Mouse (Mus musculus) cerebellum, postnatal 14 days (tissue): Measurements from ENCODE around the gene Car7.
A peak's percentile ranks its signal among the peaks of the same experiment; 100 is the strongest.
"Not testable (repeated sequence)": the region's sequence is repeated elsewhere in the genome, so short reads cannot be mapped to it uniquely, and the experiment has no call there.

Experiments
- DNase-seq, 2 experiments: peaks; one replicate each; pipeline ENCODE4 v3.0.0; 2021; ENCODE audit warnings: mixed read lengths in 2 of 2

The Car7 gene

DNA sequence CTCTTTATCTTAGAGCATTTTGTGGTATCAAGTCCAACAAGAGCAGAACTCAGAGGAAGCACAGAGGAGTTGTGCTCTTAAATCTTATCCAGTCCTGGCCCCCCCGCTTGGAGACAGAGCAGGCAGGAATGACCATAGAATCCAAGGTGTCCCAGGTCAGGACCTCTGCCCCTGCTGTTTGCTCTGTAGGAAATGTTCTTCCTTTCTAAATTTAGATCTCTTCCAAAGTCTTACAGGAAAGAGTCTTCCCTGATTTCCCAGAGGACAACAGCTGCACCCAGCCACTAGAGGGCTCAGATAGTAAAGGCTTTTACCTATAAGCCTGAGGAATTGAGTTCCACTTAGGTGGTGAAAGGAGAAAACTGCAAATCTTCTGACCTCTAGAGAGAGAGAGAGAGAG lies 35.1 kb downstream of the Car7 start:
- no peak for DNase-seq

DNA sequence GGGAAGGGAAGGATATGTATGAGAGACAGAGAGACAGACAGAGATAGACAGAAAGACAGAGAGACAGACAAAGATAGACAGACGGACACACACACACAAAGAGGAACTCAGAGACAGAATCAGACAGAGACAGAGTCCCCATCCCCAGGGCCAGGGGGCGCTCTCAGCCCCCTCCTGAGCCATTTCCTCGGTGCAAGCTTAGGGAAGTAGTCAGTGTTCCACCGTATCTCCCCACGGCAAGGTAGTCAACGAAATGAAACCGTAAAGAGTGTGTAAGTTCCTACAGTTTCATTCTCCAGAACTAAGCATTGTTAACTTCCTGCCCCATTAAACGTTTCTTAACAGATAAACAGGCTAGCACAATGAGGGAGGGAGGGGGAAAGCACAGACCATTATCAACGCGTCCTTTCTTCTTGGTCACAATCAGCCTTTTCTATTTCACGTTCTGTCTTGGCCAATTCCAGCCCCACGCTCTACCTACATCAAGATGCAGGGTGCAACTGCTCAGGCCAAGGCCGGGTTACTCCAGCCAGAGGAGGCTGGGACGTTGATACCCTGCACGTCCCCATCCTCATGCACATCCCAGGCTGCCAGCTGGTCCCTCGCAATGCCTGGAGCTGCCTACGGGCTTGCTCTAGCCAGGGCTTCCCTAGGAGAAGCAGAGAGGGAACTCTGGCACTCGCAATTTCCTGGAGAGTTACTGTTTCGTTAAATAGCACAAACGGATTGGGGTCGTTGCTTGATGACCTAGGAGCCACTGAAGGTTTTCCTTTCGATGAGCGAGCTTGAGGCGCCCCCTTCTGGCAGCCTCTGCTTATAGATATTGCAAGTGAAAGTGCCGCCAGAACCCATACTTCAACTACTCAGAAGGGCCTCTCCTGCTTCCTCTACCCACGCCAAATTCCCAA lies 36.2 kb downstream of the Car7 start:
- DNase-seq: peak; percentile 94

DNA sequence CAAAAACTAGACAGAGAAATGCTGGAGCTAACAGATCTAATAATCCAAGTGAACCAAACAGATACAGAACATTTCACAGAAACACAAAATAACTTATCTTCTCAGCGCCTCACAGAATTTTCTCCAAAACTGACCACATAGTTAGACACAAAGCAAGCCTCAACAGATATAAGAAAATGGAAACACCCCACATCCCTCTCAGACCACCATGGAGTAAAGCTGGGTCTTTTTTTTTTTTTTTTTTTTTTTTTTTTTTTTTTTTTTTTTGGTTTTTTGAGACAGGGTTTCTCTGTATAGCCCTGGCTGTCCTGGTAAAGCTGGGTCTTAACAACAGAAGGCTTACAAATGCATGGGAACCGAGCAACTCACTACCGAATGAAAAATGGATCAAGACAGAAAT lies 42.3 kb downstream of the Car7 start:
- no peak for DNase-seq

DNA sequence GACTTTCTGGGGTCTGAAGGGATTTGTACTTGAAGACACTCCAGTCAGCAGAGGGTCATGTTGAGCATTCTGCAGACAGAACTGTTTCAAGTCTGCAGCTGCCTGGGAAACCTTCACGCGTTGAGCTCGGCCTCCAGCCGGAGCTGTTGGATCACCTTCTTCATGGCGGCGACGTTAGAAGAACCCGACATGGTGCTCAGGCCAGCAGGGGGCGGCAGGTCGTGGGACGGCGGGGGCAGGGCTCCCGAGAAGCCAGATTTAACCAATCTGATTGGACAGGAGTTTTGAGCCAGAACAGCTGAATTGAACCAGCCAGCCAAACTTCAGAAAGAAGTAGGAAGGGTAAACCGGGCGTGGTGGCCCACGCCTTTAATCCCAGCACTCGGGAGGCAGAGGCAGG lies 43.1 kb downstream of the Car7 start:
- DNase-seq: not testable (repeated sequence)

DNA sequence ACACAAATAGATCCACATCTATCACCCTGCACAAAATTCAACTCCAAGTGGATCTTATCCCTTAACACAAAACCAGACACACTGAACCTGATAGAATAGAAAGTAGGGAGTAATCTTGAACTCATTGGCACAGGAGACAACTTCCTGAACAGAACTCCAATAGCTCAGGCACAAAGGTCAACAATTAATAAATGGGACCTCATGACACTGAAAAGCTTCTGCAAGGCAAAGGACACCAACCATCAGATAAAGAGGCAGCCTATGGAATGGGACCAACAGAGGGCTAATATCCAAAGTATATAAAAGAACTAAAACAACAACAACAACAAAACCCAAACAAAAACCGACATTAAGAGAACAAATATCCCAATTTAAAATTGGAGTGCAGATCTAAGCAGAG lies 50.0 kb downstream of the Car7 start:
- no peak for DNase-seq

DNA sequence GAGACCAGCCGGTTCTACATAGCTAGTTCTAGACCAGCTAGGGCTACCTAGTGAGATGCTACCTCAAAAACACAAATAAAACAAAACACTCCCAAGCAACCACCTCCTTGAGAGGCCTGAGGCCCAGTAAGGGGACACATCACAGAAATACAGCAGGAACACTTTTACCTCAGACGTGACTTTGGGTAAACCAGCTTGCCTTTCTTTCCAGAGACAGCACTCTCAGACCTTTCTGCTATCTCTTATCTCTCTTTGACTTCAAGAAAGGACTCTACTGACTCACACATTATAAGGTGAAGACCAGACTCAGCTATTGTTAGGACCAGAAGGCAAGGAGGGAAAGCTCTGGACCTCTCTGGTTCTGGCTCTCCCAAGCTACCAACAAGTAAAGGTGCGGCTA lies 55.8 kb downstream of the Car7 start:
- no peak for DNase-seq

DNA sequence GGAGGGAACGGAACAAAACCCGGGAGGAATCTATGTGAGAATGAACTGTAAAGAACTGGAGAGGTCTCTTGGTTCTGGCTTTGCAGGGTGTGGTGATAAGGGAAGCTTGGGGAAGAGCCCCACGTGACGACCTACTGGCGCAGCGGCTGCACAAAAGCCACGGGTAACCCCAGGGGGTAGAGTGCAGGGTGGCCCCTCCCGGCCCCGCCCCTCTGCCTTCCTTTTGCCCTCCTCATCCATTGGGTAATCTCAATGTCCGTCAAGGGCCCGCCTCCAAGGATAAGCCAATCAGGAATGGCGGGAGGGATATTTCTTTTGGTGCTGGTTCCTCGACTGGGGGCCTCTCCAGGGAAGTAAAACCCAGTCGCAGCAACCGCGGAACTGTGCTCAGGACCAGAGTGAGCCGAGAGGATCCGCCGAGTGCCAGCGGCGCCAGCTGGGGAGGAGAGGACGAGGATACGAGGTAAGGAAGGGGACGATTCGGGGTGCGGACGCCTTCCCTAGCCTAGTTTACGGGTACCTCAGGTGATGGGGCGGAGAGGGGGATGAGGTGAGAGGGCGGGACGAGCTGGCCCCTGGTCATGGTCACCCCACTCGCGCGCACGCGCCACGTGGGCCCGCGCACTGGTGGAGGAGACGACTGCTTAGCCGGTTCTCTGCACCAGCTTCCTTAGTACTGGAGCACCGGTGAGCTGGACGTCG lies 56.8 kb downstream of the Car7 start, which contains the start of gene Pdp2:
Gene Pdp2 (plus strand): TSS at position 319 of the 702 bp plus-strand sequence.
- DNase-seq: peak; percentile 94 to 97

DNA sequence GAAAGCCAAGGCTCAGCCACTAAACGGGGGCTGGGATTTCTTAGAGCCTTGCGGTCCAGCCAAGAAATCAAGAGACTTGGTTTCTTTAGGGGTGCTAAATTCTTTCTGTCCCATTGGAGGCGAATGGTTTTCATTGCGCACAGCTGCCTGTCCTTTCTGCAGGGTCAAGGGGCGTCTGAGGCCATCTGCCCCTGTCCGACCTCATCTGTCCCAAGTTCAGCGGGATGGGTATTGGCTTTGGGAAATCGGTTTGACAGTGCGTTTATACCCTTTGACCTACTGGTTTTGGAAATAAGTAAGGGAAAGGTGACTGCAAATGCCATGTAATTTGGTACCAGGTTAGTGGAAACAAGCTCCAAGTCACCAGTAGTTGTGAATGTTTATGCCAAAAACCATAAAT lies 57.4 kb downstream of the Car7 start:
- no peak for DNase-seq

DNA sequence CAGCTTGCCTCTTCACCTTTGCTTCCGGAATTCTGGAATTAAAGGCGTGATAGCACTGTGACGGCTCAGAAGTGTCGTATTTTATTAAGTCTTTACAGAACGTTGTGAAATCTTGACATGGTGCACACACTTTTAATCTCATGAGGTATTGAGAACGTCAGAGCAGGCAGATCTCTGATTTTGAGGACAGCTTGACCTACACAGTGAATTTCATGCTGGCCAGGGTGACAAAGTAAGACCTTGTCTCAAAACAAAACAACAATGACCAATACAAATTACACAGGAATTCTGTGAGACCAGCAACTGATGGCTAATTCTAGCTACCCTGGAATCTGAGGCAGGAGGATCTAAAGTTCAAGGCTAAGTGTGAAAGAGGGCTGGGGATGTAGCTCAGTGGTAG lies 58.1 kb downstream of the Car7 start:
- no peak for DNase-seq

DNA sequence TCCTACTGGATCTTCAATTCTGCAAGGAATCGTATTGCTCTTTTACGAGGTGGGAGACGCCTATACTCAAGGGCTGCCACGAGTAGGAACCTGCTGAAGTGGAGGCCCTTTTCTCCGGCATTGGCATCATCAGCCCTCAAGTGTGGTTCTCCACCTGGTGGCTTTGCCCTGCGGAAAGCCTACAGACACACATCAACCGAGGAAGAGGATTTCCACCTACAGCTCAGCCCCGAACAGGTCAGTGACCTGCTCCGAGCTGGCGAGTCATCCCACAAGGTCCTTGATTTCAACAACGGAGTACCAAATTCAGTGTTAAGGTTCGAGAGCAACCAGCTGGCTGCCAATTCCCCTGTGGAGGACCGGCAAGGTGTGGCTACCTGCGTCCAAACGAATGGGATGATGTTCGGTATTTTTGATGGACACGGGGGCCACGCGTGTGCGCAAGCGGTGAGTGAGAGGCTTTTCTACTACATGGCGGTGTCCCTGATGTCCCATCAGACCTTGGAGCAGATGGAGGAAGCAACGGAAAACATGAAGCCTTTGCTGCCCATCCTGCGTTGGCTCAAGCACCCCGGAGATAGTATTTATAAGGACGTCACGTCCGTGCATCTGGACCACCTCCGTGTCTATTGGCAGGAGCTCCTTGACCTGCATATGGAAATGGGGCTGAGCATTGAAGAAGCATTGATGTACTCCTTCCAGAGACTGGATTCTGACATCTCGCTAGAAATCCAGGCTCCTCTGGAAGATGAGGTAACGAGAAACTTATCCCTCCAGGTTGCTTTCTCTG lies 59.2 kb downstream of the Car7 start:
- DNase-seq: no peak

DNA sequence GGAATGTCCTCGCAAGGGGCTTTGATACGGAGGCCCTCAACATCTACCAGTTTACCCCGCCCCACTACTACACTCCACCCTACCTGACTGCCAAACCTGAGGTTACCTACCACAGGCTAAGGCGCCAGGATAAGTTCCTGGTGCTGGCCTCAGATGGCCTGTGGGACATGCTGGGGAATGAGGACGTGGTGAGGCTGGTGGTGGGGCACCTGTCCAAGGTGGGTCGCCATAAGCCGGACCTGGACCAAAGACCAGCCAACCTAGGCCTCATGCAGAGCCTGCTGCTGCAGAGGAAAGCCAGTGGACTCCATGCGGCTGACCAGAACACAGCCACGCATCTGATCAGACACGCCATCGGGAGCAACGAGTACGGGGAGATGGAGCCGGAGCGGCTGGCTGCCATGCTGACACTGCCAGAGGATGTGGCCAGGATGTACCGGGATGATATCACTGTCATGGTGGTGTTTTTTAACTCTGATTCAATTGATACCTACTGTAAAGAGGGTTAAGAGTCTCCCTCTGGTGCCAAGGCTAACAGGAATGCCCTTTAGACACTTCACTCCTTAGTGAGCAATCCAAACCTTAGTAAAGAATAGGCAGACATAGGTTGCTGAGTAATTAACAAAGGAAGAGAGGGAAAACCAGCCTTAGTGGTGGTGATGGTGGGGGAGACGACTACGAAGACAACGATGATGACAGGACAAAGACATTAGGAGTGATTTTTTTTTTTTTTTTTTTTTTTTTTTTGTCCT lies 60.3 kb downstream of the Car7 start:
- no peak for DNase-seq

DNA sequence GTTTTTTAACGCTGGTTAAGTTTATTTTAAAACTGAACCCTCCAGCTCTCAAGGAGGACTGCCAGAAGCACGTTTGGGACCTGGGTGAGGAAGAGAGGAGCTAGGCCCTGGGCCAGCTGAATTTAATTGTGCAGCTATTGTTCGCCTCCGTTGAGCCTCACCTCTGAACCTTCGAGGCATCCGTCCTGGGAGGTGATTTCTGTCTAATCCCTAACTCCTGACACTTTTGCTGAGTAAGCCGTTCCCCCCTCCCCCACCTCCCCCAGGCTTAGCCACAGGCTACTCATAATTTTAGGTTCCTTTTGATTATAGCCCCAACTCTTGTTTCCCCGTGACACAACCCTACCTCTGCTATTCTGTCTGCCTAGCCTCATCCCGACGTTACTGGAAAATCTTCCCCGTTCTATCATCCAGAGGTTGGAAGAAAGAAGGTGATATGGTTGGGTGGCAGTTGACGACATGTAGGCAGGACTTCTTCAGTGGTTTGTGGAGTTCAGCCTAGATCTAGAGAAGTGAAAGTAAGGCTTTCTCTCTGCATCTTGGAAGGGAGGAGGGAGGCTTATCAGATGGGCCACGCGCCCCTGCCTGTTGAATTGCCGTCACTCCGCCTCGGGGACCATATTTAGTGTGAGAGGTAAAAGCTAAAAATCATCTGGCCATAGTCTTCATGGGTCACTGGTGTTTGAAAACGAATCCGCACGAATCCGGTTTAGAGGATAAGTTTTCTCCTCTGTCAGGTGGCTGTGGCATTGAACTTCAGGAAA lies 61.5 kb downstream of the Car7 start:
- DNase-seq: no peak

DNA sequence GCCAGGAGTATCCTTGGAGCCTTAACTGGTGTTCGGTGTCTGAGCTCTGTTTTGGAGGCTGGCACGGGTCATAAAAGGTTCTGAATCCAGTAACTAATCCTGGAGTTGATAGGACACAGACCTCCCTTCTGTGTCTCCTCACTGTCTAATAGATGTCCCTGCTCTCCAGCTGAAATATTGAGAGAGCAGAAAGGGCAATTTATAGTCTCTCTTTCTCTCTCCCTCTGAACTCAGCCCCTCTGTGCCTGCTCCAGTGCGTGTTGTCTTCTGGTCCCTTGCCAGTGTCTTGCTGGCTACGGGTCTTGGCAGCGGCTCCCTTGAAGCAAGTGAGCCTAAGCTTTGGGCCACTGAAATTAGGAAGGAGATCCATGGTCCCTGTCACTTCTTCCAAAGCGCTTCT lies 63.2 kb downstream of the Car7 start:
- peak; percentile 30 to 40 for DNase-seq

DNA sequence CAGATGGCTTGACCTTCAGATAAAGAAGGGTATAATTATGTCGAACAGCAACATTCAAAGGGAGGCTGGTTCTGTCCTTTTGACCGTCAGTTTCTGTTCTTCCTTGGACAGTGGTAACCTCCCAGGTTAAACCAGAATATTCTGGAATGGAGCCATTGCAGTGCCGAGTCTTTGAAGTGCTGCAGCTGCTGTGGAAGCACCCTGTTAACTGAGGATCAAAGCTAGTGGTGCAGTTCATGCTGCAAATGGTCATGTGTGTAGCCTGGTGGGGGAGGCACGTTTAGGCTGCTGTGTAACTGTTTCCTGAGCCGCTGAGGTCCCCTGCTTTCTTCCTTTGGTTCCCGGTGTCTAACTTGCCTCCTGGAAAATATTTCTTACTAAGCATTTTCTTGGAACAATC lies 64.0 kb downstream of the Car7 start:
- no peak for DNase-seq
